Mouse (Mus musculus) bone marrow, adult 2 months (tissue): Measurements from ENCODE around the gene Rwdd3. TPM values are rescaled to one million over a fixed set of nuclear protein-coding genes. Genes with fewer than 3 reads are reported as not detected.

Experiments used
- H3K27ac ChIP-seq: fragments of 200-500 bp; 2 replicates; pipeline ENCODE4 v1.5.1; 2012; ENCODE audit warnings: low read depth, mild to moderate bottlenecking, control low read depth, inconsistent platforms, low read length; ENCODE audit not compliant: control insufficient read depth, poor library complexity, insufficient read depth
- H3K4me1 ChIP-seq: fragments of 200-500 bp; 2 replicates; pipeline ENCODE4 v1.6.1; 2011; ENCODE audit warnings: low read length; ENCODE audit not compliant: control insufficient read depth, insufficient read depth
- H3K4me3 ChIP-seq: fragments of 200-500 bp; replicated peaks from 2 replicates; pipeline ENCODE3; 2011; ENCODE audit warnings: mild to moderate bottlenecking, low read depth, low read length, control low read depth; ENCODE audit not compliant: control insufficient read depth
- CTCF ChIP-seq: fragments of 200-500 bp; IDR thresholded peaks from 2 replicates; pipeline ENCODE4 v1.5.1; 2011; ENCODE audit warnings: low read length, control low read depth; ENCODE audit not compliant: control insufficient read depth, insufficient read depth
- POLR2A ChIP-seq: fragments of 200-500 bp; IDR thresholded peaks from 2 replicates; pipeline ENCODE4 v1.6.1; 2011; ENCODE audit warnings: low read depth, mild to moderate bottlenecking, control low read depth, low read length, borderline replicate concordance; ENCODE audit not compliant: control insufficient read depth
- WGBS: fragments of 180-500 bp; shearing (Covaris S2); methylation state at CpG from one replicate; pipeline ENCODE4 v1.1.7; 2018; 5-methylcytosine and 5-hydroxymethylcytosine counted together
- polyA plus RNA-seq: library from polyadenylated mRNA; stranded (reverse); fragments of >200 nt; gene quantifications from 2 replicates; pipeline ENCODE4 v1.2.4, GENCODE M21; 2011; ENCODE audit warnings: low replicate concordance; ENCODE audit not compliant: missing spikeins, insufficient read depth, insufficient read length

Gene Rwdd3
- polyA plus RNA-seq, 1 experiment: 4.8 TPM

GRCm38 (mm10) chr3:121111068-121111467 is 60.4 kb downstream of the Rwdd3 start:
- WGBS: 8% methylated on average over 8 of the region's 8 CpGs
- Histone ChIP-seq H3K4me3 (no peak overlapping the region), H3K4me1 (no peaks in the 10 kb centered on the region), H3K27ac (no peak overlapping the region)
- TF ChIP-seq POLR2A: no peak
- TF ChIP-seq CTCF: no peak

GRCm38 (mm10) chr3:121110430-121110829 is 61.1 kb downstream of the Rwdd3 start:
- H3K4me3 ChIP-seq: no peak overlapping the region
- H3K27ac ChIP-seq: no peak overlapping the region
- no peak for TF ChIP-seq CTCF
- no peak for TF ChIP-seq POLR2A
- H3K4me1 ChIP-seq: no peaks in the 10 kb centered on the region
- WGBS: 74% methylated on average over 7 of the region's 7 CpGs

- Histone ChIP-seq H3K4me3 (no peak overlapping the region), H3K4me1 (no peaks in the 10 kb centered on the region), H3K27ac (no peak overlapping the region)
- WGBS: 14% methylated on average over 6 of the region's 6 CpGs
- TF ChIP-seq POLR2A: no peak
- TF ChIP-seq CTCF: no peak
Observed at GRCm38 (mm10) chr3:121107481-121107880, 64.0 kb downstream of the Rwdd3 start.

DNA sequence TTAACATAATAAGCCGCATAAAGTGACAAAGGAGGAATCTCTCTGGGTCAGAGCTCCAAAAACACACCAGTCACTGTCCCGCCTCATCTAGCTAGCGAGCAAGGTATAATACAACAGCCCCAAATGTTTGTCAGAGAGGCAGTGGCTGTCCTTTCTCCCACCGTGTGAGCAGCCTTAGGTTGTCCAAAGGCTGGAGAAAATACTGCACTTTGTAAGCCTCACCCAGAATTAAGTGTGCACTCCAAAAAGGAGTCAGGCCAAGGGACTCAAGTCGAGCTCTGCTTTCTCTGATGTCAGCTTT is 66.1 kb downstream of the Rwdd3 start:
- Histone ChIP-seq H3K27ac (no peak overlapping the region), H3K4me3 (no peak overlapping the region), H3K4me1 (no peaks in the 10 kb centered on the region)
- no peak for TF ChIP-seq CTCF
- no peak for TF ChIP-seq POLR2A
- 76% methylated on average over 5 of the region's 5 CpGs for WGBS

Other genes starting within 250 kb of the Rwdd3 start
- gene Tmem56, start 111.4 kb upstream of the Rwdd3 start, polyA plus RNA-seq: 8.9 and 14.8 TPM in 2 replicates
- gene Alg14, start 120.1 kb upstream of the Rwdd3 start, polyA plus RNA-seq: 4.7 and 5.7 TPM in 2 replicates